Mouse (Mus musculus) megakaryocyte, embryonic 14.5 days (primary cell): ENCODE results near the gene Zfp692. TPM values are rescaled to one million over a fixed set of nuclear protein-coding genes. Genes with fewer than 3 reads are reported as not detected.
A peak's percentile ranks its signal among the peaks of the same experiment; 100 is the strongest.

Experiments used
- H3K27me3 ChIP-seq: replicated peaks from 2 replicates; pipeline ENCODE3; 2012; ENCODE audit warnings: inconsistent platforms
- H3K36me3 ChIP-seq: replicated peaks from 2 replicates; pipeline ENCODE3; 2012; ENCODE audit warnings: low read length, inconsistent platforms, mixed read lengths
- H3K4me1 ChIP-seq: 2 replicates; pipeline ENCODE4 v1.6.1; 2012; ENCODE audit warnings: inconsistent platforms
- H3K4me3 ChIP-seq: replicated peaks from 2 replicates; pipeline ENCODE3; 2012; ENCODE audit warnings: moderate library complexity, mild to moderate bottlenecking, inconsistent platforms
- H3K9me3 ChIP-seq: 2 replicates; pipeline ENCODE4 v1.6.1; 2012; ENCODE audit warnings: inconsistent platforms
- FLI1 ChIP-seq: IDR thresholded peaks from 2 replicates; pipeline ENCODE4 v1.6.1; 2012; ENCODE audit warnings: low read length, inconsistent platforms, mixed read lengths
- GATA1 ChIP-seq: IDR thresholded peaks from 3 replicates; pipeline ENCODE4 v1.6.1; 2012; ENCODE audit warnings: mixed read lengths, low read length, inconsistent platforms, borderline replicate concordance
- polyA plus RNA-seq: library from polyadenylated mRNA; stranded (reverse); fragments of >175 nt; gene quantifications from 2 replicates; pipeline ENCODE4 v1.2.3, GENCODE M21; 2012; ENCODE audit warnings: low replicate concordance; ENCODE audit not compliant: insufficient read depth

Gene Zfp692
- polyA plus RNA-seq, result 7.7 and 14.6 TPM in 2 replicates

DNA sequence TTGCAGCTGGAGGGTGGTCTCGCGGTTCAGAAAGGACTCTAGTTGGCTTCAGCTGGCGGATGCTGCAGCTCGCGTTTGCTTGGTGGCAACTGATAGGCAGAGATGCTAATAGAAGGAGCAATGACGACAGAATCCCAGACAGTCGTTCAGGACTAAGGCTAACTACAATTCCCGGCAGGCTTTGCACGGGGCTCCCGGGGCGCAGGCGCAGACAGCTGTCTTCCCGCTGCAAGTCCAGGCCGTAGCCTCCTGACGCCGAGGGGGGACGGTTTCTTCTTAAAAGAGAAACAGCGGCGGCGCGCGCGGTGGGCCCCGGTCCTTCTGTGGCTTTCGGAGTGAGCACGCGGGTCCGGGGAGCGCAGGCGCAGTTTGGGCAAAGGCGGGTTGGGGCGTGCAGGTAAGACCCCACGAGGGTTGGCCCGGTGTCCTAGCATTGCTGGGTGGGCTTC is at the start of gene Zfp692:
Zfp692 (plus strand) TSS at position 210 of the 449 bp plus-strand sequence.
- Histone ChIP-seq H3K4me3 (peak within 1 kb of the TSS; percentile 95), H3K9me3 (no peaks in the 10 kb centered on the region), H3K27me3 (no peaks in the 10 kb centered on the region), H3K36me3 (peaks cover 34% of the 10 kb centered on the region), H3K4me1 (peaks cover 62% of the 10 kb centered on the region)
- no peak for TF ChIP-seq FLI1
- TF ChIP-seq GATA1, result no peak

GRCm38 (mm10) chr11:58257816-58258215 is 49.1 kb upstream of the Zfp692 start:
- Histone ChIP-seq H3K4me3 (no peak overlapping the region), H3K27me3 (peaks cover 10% of the 10 kb centered on the region), H3K4me1 (no peaks in the 10 kb centered on the region), H3K9me3 (no peaks in the 10 kb centered on the region), H3K36me3 (no peaks in the 10 kb centered on the region)
- TF ChIP-seq GATA1, result no peak
- TF ChIP-seq FLI1, result no peak

- no peaks in the 10 kb centered on the region for H3K36me3 ChIP-seq
- no peak overlapping the region for H3K4me3 ChIP-seq
- H3K27me3 ChIP-seq, result peaks cover 25% of the 10 kb centered on the region
- H3K4me1 ChIP-seq, result no peaks in the 10 kb centered on the region
- H3K9me3 ChIP-seq, result no peaks in the 10 kb centered on the region
- TF ChIP-seq GATA1 (no peak), FLI1 (no peak)
These were observed 46.7 kb upstream of the Zfp692 start for GRCm38 (mm10) chr11:58260156-58260555.

DNA sequence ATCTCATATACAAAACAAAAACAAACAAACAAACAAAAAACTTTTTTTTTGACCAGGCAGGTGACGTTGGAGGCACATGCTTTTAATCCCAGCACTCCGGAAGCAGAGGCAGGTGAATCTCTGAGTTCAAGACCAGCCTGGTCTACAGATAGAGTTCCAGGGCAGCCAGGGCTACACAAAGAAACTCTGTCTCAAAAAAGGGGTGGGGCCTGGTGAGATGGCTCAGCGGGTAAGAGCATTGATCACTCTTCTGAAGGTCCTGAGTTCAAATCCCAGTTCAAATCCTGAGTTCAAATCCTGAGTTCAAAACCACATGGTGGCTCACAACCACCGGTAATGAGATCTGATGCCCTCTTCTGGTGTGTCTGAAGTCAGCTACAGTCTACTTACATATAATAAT is 45.0 kb upstream of the Zfp692 start:
- Histone ChIP-seq H3K4me3 (no peak overlapping the region), H3K9me3 (no peaks in the 10 kb centered on the region), H3K4me1 (no peaks in the 10 kb centered on the region), H3K27me3 (peaks cover 25% of the 10 kb centered on the region), H3K36me3 (no peaks in the 10 kb centered on the region)
- no peak for TF ChIP-seq GATA1
- TF ChIP-seq FLI1, result no peak

- H3K4me3 ChIP-seq, result no peak overlapping the region
- H3K9me3 ChIP-seq, result no peaks in the 10 kb centered on the region
- peaks cover 28% of the 10 kb centered on the region for H3K27me3 ChIP-seq
- TF ChIP-seq FLI1 (no peak), GATA1 (no peak)
- no peaks in the 10 kb centered on the region for H3K4me1 ChIP-seq
- H3K36me3 ChIP-seq, result no peaks in the 10 kb centered on the region
These were observed 44.5 kb upstream of the Zfp692 start for GRCm38 (mm10) chr11:58262336-58262735.

- H3K27me3 ChIP-seq, result peaks cover 29% of the 10 kb centered on the region
- TF ChIP-seq FLI1 (no peak), GATA1 (no peak)
- H3K36me3 ChIP-seq, result no peaks in the 10 kb centered on the region
- H3K4me3 ChIP-seq, result no peak overlapping the region
- H3K4me1 ChIP-seq, result no peaks in the 10 kb centered on the region
- no peaks in the 10 kb centered on the region for H3K9me3 ChIP-seq
These were observed 43.4 kb upstream of the Zfp692 start for GRCm38 (mm10) chr11:58263516-58263915.

DNA sequence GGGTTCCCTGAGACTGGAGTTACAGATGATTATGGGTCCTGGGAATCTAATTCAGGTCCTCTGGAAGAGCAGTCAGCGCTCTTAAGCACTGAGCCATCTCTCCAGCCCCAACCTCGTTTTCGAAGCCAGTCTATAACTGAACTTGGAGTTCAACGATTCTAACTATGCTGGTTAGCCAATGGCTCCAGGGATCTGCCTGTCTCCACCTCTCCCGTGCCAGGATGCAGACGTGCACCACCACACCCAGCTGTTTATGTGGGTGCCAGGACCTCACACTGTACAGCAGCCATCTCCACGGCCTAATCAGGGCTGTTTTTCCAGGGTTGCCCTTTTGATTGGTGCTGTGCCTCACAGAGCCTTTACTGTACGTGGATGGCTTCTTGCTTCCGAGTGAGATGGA is 42.3 kb upstream of the Zfp692 start:
- Histone ChIP-seq H3K4me3 (no peak overlapping the region), H3K27me3 (peaks cover 31% of the 10 kb centered on the region), H3K9me3 (no peaks in the 10 kb centered on the region), H3K36me3 (no peaks in the 10 kb centered on the region), H3K4me1 (no peaks in the 10 kb centered on the region)
- TF ChIP-seq GATA1 (no peak), FLI1 (no peak)

DNA sequence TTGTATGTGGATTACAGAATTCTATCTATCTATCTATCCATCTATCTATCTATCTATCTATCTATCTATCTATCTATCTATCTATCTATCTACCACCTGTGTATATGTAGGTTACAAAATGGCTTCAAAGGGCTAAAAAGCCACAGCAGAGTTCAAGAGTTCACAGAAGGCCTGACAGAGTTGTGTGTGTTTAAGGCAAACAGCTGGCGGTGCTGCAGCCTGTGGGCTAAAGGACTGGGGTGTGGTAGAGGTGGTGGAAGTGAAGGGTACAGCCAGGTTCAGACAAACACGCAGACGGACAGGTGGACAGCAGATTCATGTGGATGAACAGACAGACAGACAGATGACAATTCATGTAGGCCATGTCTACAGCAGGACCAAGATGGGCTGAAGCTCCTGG is 38.6 kb upstream of the Zfp692 start:
- Histone ChIP-seq H3K4me3 (no peak overlapping the region), H3K27me3 (peaks cover 27% of the 10 kb centered on the region), H3K36me3 (no peaks in the 10 kb centered on the region), H3K9me3 (no peaks in the 10 kb centered on the region), H3K4me1 (no peaks in the 10 kb centered on the region)
- no peak for TF ChIP-seq FLI1
- no peak for TF ChIP-seq GATA1

DNA sequence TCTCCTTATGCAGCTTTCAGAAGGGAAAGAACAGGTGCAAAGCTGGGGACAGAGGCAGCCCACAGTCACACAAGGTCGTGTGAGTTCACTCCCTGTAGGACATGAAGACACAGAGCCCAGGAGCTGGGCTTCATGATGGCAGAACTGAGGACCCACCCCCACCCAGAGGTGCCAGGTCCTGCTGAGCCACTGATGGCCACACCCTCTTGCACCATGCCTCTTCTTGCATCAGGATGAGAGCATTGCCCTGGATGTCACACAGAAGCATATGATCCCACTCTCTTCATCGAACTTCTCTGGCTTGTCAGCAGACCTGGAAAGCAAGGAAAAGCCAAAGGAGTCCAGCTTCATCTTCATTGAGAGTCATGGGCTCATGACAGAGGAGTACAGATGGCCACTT is 32.3 kb upstream of the Zfp692 start, which contains the start of gene 4930438A08Rik:
4930438A08Rik (plus strand) TSS at position 228 of the 400 bp plus-strand sequence.
- Histone ChIP-seq H3K4me1 (peaks cover 2% of the 10 kb centered on the region; the same call in 1 of the 2 replicates), H3K36me3 (no peaks in the 10 kb centered on the region), H3K4me3 (peak within 1 kb of the TSS; percentile 53), H3K27me3 (peaks cover 44% of the 10 kb centered on the region), H3K9me3 (no peaks in the 10 kb centered on the region)
- TF ChIP-seq FLI1, result no peak
- no peak for TF ChIP-seq GATA1

DNA sequence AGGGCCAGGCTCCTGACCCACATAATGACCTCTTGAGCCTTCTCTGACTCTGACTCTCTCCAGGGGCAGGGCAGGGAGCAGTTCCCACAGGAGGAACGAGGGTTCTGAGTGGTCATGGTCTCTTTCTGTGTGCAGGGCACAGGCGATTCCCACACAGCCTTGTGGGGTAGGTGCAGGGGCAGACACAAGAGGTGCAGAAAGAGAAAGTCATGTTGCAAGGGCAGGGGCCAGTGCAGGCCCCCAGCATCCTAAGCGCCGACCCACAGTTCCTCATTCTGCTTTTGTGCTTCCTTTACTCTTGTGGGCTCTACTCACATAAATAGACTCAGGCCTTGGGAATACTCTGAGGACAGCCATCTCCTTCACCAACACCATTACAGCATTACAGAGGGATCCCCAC is 31.1 kb upstream of the Zfp692 start:
- Histone ChIP-seq H3K4me3 (no peak overlapping the region), H3K27me3 (peaks cover 48% of the 10 kb centered on the region), H3K4me1 (peaks cover 2% of the 10 kb centered on the region; the same call in 1 of the 2 replicates), H3K9me3 (no peaks in the 10 kb centered on the region), H3K36me3 (no peaks in the 10 kb centered on the region)
- TF ChIP-seq GATA1 (no peak), FLI1 (no peak)
